Mouse (Mus musculus): ENCODE data around the gene Tasp1. TPM values are rescaled to one million over a fixed set of nuclear protein-coding genes. Genes with fewer than 3 reads are reported as not detected.
"Not testable (repeated sequence)": the region's sequence is repeated elsewhere in the genome, so short reads cannot be mapped to it uniquely, and the experiment has no call there.

Gene Tasp1
- polyA plus RNA-seq, 1 experiment from 2014 or later: 24.7 TPM

DNA sequence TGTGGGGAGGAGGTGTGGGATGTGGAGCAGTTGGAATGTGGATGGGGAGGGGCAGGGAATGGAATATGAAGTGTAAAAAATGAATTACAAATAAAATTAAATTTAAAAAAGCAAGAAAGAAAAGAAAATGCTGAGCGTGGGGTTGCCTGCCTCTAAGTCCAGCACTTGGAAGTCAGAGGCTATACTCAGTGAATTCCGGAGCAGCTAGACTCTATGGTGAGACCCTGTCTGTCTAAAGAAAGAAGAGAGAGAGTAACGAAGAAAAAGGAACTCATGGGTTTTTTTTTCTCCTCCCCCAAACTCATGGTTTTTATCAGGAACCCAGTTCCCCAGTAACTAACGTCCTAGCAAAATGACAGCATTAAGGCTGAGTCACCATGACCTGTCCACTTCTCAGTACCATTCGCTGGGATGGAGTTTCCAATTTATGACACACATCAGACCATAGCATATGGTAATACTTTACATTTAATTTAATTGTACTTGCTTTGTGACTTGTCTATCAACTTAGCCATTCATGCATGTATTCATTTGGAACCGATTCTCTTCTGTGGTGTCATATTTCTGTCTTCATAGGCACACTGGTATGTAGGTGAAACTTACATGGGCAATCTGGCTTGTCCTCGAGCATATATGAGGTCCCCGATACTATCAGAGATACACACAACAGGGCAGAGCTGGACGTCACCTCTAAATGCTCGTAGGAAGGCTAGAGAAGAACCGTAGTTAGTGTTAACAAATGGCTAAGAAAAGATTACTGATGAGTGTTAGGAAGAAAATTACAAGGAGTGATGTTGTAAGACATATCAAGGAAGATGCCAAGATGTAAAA is 14.4 kb upstream of the Tasp1 start:
- Histone ChIP-seq H3K4me1 (no peaks in the 10 kb centered on the region; the same call in 1 of the 2 replicates), H3K4me3 (no peak overlapping the region), H3K4me2 (replicated peaks) (no peak overlapping the region), H3K27me3 (no peaks in the 10 kb centered on the region), H3K27ac (no peak overlapping the region), H3K9ac (no peak overlapping the region), H3K36me3 (no peaks in the 10 kb centered on the region), H3K9me3 (no peaks in the 10 kb centered on the region)
- ATAC-seq (ENCODE audit: insufficient number of reproducible peaks, insufficient read depth, low FRiP score, low TSS enrichment): no peak
- WGBS: 63% methylated on average over 11 of the region's 11 CpGs

- not testable (repeated sequence) for H3K27ac ChIP-seq; H3K4me2 ChIP-seq (replicated peaks); H3K4me1 ChIP-seq; H3K9me3 ChIP-seq; H3K27me3 ChIP-seq; H3K36me3 ChIP-seq; H3K9ac ChIP-seq; ATAC-seq (ENCODE audit: insufficient number of reproducible peaks, insufficient read depth, low FRiP score, low TSS enrichment); H3K4me3 ChIP-seq
Observed at GRCm38 (mm10) chr2:140079284-140079683, 12.7 kb upstream of the Tasp1 start.

DNA sequence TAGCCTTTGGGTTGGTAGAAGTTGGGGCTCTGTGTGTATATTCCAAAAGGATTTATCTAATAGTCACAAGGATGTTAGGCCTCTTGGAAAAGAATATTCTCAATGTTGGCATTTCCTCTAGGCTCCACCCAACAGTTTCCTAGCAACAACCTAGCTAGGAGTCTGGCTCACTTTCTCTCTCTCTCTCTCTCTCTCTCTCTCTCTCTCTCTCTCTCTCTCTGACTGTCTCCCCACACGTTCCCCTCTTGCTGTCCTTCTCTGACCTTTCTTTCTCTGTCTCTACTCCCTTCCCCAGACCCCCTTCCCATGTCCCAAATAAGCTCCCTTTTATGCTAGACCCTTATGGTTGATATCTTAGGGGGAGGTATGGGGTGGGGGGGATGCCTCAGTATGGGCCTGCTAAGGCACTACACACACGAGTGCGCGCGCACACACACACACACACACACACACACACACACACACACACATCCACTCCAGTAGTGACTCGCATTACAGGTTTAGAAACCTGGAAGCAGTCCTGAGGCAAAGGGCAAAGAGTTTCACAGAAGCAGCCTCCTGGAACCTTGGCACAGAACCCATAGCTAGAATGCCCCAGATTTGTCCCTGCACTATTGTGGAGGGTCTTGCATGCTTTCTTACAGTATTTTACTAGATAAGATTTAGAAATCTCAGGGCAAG is 12.1 kb upstream of the Tasp1 start:
- no peak overlapping the region for H3K4me3 ChIP-seq
- H3K27me3 ChIP-seq: no peaks in the 10 kb centered on the region
- H3K9ac ChIP-seq: no peak overlapping the region
- H3K4me1 ChIP-seq: no peaks in the 10 kb centered on the region; the same call in 1 of the 2 replicates
- ATAC-seq (ENCODE audit: insufficient number of reproducible peaks, insufficient read depth, low FRiP score, low TSS enrichment): no peak
- H3K27ac ChIP-seq: no peak overlapping the region
- 63% methylated on average over 6 of the region's 6 CpGs for WGBS
- no peaks in the 10 kb centered on the region for H3K9me3 ChIP-seq
- no peaks in the 10 kb centered on the region for H3K36me3 ChIP-seq
- no peak overlapping the region for H3K4me2 ChIP-seq (replicated peaks)

GRCm38 (mm10) chr2:140077476-140077875 is 10.9 kb upstream of the Tasp1 start:
- Histone ChIP-seq H3K27ac (no peak overlapping the region), H3K4me3 (no peak overlapping the region), H3K4me1 (no peaks in the 10 kb centered on the region; the same call in 1 of the 2 replicates), H3K9ac (no peak overlapping the region), H3K27me3 (no peaks in the 10 kb centered on the region; the same call in 1 of the 2 replicates), H3K9me3 (no peaks in the 10 kb centered on the region), H3K4me2 (replicated peaks) (no peak overlapping the region), H3K36me3 (no peaks in the 10 kb centered on the region)
- 17% methylated on average over 1 of the region's 1 CpGs for WGBS
- ATAC-seq (ENCODE audit: insufficient number of reproducible peaks, insufficient read depth, low FRiP score, low TSS enrichment): no peak

DNA sequence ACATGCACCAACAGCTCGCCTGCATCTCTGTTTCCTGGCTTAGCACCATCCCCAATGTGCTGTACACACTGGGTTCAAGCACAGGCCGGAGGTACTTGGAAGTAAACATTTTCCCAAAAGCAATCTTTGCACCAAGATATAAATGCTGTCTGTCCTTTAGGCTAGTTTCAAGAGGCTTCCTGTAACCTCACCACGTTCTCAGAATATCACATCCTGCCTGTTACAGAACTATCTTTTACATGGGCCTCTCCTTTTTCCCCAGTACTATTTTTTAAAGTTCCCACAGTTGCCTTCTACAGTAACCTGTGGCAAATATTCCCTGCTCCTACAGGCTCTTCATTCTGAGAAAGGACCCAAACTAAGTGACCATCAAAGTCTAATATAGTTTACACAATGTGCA is 8.5 kb upstream of the Tasp1 start:
- Histone ChIP-seq H3K4me1 (no peaks in the 10 kb centered on the region; the same call in 1 of the 2 replicates), H3K36me3 (no peaks in the 10 kb centered on the region), H3K9me3 (no peaks in the 10 kb centered on the region), H3K4me3 (no peak overlapping the region), H3K27ac (no peak overlapping the region), H3K27me3 (no peaks in the 10 kb centered on the region; the same call in 1 of the 2 replicates), H3K9ac (no peak overlapping the region), H3K4me2 (replicated peaks) (no peak overlapping the region)
- WGBS: 82% methylated on average over 3 of the region's 3 CpGs
- no peak for ATAC-seq (ENCODE audit: insufficient number of reproducible peaks, insufficient read depth, low FRiP score, low TSS enrichment)

GRCm38 (mm10) chr2:140067516-140067915 is 911 bp upstream of the Tasp1 start:
- no peaks in the 10 kb centered on the region; the same call in 1 of the 2 replicates for H3K27me3 ChIP-seq
- H3K36me3 ChIP-seq: no peaks in the 10 kb centered on the region
- H3K4me2 ChIP-seq (replicated peaks): peak overlapping the region; percentile 72
- H3K9ac ChIP-seq: no peak overlapping the region
- H3K9me3 ChIP-seq: no peaks in the 10 kb centered on the region
- no peak overlapping the region for H3K27ac ChIP-seq
- 46% methylated on average over 4 of the region's 4 CpGs for WGBS
- ATAC-seq (ENCODE audit: insufficient number of reproducible peaks, insufficient read depth, low FRiP score, low TSS enrichment): no peak
- peak overlapping the region; percentile 81; the same call in 1 of the 2 replicates for H3K4me3 ChIP-seq
- peaks cover 10% of the 10 kb centered on the region for H3K4me1 ChIP-seq

- peak overlapping the region; percentile 72 for H3K4me2 ChIP-seq (replicated peaks)
- H3K27me3 ChIP-seq: no peaks in the 10 kb centered on the region
- WGBS: 81% methylated on average over 8 of the region's 8 CpGs
- peak overlapping the region; percentile 81 for H3K4me3 ChIP-seq
- H3K9me3 ChIP-seq: no peaks in the 10 kb centered on the region
- H3K27ac ChIP-seq: no peak overlapping the region
- peaks cover 10% of the 10 kb centered on the region for H3K4me1 ChIP-seq
- H3K9ac ChIP-seq: peak overlapping the region; percentile 92; the same call in 1 of the 2 replicates
- no peak for ATAC-seq (ENCODE audit: insufficient number of reproducible peaks, insufficient read depth, low FRiP score, low TSS enrichment)
- H3K36me3 ChIP-seq: no peaks in the 10 kb centered on the region
Observed at GRCm38 (mm10) chr2:140065676-140066075, 929 bp downstream of the Tasp1 start.

DNA sequence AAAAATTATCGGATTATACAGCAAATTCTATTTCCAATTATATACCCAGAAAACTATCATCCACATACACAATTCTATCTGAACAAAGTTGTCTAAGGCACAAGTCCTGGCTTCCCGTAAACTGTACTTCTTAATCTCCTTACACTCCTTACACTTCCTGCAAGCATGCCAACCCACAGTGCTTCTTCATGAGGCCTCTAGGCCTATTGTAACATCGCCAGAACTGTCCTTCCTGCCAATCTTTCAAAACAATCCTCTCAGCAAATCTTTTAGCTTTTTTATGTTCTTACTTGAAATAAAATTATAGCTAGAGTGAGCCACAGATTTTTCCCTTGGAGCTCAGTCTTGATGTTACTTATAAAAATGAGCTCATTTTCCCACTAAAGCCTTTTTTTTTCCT is 5.1 kb downstream of the Tasp1 start:
- Histone ChIP-seq H3K4me2 (replicated peaks) (no peak overlapping the region), H3K9ac (no peak overlapping the region), H3K36me3 (no peaks in the 10 kb centered on the region), H3K9me3 (no peaks in the 10 kb centered on the region), H3K27ac (no peak overlapping the region), H3K27me3 (no peaks in the 10 kb centered on the region), H3K4me1 (peaks cover 5% of the 10 kb centered on the region; the same call in 1 of the 2 replicates), H3K4me3 (no peak overlapping the region)
- WGBS: 87% methylated on average over 3 of the region's 3 CpGs
- no peak for ATAC-seq (ENCODE audit: insufficient number of reproducible peaks, insufficient read depth, low FRiP score, low TSS enrichment)

- no peak overlapping the region for H3K27ac ChIP-seq
- no peak overlapping the region for H3K4me2 ChIP-seq (replicated peaks)
- 87% methylated on average over 4 of the region's 4 CpGs for WGBS
- no peaks in the 10 kb centered on the region for H3K4me1 ChIP-seq
- H3K9me3 ChIP-seq: no peaks in the 10 kb centered on the region
- H3K27me3 ChIP-seq: no peaks in the 10 kb centered on the region
- no peak overlapping the region for H3K9ac ChIP-seq
- ATAC-seq (ENCODE audit: insufficient number of reproducible peaks, insufficient read depth, low FRiP score, low TSS enrichment): no peak
- no peaks in the 10 kb centered on the region for H3K36me3 ChIP-seq
- no peak overlapping the region for H3K4me3 ChIP-seq
Observed at GRCm38 (mm10) chr2:140060092-140060867, 6.3 kb downstream of the Tasp1 start.

DNA sequence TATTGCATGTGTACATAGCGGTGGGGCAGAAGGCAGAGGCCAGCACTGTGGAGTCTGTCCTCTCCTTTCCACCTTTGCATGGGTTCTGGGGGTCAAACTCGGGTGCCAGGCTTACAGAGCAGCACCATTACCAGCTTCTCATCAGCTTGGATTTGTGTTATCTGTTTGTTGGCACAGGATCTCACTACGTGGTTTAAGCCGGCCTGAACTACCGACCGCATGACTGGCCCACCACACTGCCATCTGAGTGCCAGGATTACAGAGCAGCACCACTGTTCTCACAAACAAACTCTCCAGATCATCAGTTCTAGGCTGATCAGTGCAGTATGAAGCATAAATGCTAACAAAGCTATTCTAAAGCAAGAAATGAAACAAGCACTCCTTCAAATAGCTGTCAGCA is 8.5 kb downstream of the Tasp1 start:
- ATAC-seq (ENCODE audit: insufficient number of reproducible peaks, insufficient read depth, low FRiP score, low TSS enrichment): no peak
- no peak overlapping the region for H3K27ac ChIP-seq
- no peak overlapping the region for H3K4me3 ChIP-seq
- H3K9ac ChIP-seq: no peak overlapping the region
- no peaks in the 10 kb centered on the region for H3K27me3 ChIP-seq
- H3K4me1 ChIP-seq: no peaks in the 10 kb centered on the region
- WGBS: 94% methylated on average over 6 of the region's 6 CpGs
- no peak overlapping the region for H3K4me2 ChIP-seq (replicated peaks)
- H3K9me3 ChIP-seq: no peaks in the 10 kb centered on the region
- peaks cover 7% of the 10 kb centered on the region; the same call in 1 of the 2 replicates for H3K36me3 ChIP-seq

- H3K4me2 ChIP-seq (replicated peaks): no peak overlapping the region
- no peak overlapping the region for H3K9ac ChIP-seq
- no peaks in the 10 kb centered on the region for H3K4me1 ChIP-seq
- H3K36me3 ChIP-seq: peaks cover 40% of the 10 kb centered on the region
- no peak for ATAC-seq (ENCODE audit: insufficient number of reproducible peaks, insufficient read depth, low FRiP score, low TSS enrichment)
- H3K27ac ChIP-seq: no peak overlapping the region
- no peaks in the 10 kb centered on the region for H3K9me3 ChIP-seq
- no peak overlapping the region for H3K4me3 ChIP-seq
- H3K27me3 ChIP-seq: no peaks in the 10 kb centered on the region
- WGBS: 92% methylated on average over 2 of the region's 2 CpGs
Observed at GRCm38 (mm10) chr2:140051607-140052126, 14.9 kb downstream of the Tasp1 start.

Data from embryonic facial prominence, embryonic 12.5 days (tissue).